Mouse (Mus musculus) heart, adult 18-20 months (tissue): Measurements from ENCODE around the gene Lman2. TPM values are rescaled to one million over a fixed set of nuclear protein-coding genes. Genes with fewer than 3 reads are reported as not detected.

Experiments used
- DNase-seq, 2 experiments: peaks; one replicate each; pipeline ENCODE4 v3.0.0; 2021 to 2022; ENCODE audit warnings: mixed read lengths in 1 of 2
- total RNA-seq, 2 experiments: library from RNA; stranded (reverse); gene quantifications; 2 replicates each; pipeline ENCODE4 v1.2.3; 2021

The Lman2 gene
- total RNA-seq, 2 experiments from 2014 or later, result 46.7 to 51.6 TPM

DNA sequence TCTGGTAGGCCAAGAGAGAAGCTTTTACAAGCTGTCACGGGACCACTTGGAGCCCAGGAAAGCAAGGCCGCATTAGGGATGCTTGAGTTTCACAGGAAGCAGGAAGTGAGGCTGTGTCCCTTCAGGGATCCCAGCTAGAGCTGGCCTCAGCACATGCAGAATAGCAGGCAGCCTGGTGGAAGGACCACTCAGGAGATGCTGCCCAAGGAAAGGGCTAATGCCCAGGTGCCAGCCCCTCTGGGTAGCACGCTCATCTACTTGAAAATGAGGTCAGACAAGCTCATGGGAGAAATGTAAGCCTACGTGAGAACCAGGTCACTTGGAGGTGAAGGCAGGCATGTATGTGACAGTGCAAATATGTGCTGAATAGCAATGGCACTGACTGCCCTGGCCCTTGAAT is 35.4 kb downstream of the Lman2 start:
- no peak for DNase-seq

DNA sequence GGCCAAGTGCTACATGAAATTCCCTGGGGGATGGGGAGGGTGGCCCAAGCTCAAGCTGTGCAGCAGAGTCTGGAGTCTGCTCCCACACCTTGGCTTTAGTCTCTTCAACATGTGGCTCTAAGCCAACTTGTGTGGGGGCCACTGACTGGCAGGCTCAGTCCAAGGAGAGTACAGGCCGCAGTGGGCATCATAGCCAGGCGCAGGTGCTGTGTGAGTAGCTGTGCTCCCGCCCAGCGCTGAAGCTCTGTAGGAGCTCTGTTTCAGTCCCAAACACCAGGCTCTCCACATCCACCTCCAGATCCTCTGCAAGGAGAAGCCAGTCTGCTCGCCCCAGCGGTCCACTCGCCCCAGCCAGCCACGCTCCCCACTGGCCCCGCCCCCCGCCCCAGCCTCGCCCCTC is 37.0 kb downstream of the Lman2 start:
- DNase-seq, result no peak

DNA sequence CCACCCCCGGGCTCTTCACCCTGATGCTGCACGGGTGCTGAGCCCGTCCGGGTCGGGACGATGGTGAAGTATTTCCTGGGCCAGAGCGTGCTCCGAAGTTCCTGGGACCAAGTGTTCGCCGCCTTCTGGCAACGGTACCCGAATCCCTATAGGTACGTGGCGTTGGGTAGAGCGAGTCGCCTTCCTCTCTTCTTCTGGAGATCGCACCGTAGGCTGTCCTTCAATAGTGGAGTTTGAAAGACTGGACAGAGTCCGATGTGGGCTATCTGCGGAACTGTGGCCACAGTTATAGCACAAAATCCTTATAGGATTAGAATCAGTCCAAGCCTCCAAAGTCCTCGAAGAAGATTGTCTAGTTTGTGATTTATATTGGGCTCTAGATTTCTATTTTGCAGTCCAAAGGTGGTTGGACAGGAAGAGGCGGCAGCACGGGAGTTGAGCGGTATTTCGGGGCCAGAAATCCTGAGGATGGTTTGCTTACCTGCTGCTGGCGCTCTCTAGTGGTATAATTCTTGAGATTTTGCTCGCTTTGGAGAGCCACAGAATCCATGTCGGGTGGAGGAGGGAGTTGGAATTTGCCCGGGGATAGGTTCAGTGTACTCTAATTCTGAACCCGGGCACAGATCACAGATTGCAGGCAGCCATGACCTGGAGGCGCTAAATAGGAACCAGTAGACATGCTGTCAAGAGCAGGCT is 40.3 kb downstream of the Lman2 start:
- peak; percentile 30 to 46 for DNase-seq

DNA sequence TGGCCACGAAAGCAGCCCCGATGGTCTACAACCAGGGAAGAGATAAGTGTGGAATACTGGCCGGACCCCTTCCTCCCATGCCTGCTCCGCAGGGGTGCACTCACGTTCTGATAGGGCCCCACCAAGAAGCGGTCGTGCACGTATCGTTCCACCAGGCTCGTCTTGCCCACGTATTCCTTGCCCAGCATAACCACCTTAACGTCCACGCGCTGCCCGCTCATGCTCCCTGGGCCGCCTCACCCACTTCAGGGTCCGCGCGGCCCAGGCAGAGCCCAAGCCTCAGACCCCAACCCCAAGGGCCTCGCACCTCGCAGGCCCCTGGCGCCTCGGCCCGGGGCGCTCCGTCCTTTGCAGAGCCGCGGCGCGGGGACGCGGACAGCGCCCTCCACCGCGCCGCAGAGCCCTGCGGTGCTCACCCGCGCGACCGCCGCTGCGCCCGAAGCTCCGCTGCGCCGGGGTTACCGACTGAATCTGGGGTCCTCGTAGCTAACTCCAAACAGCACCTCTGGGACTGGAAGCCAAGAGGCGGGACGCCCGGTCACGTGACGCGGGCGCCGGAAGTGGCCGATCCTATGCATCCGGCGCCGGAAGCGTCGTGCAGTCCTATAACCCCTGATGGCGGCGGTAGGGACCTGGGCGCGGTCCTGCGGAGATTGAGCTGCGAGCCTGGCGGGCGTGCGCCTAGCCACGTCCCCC is 41.0 kb downstream of the Lman2 start, which contains the start of gene Rab24:
Gene Rab24 (minus strand): TSS at position 513 of the 696 bp plus-strand sequence.
- DNase-seq, result peak; percentile 91 to 93

DNA sequence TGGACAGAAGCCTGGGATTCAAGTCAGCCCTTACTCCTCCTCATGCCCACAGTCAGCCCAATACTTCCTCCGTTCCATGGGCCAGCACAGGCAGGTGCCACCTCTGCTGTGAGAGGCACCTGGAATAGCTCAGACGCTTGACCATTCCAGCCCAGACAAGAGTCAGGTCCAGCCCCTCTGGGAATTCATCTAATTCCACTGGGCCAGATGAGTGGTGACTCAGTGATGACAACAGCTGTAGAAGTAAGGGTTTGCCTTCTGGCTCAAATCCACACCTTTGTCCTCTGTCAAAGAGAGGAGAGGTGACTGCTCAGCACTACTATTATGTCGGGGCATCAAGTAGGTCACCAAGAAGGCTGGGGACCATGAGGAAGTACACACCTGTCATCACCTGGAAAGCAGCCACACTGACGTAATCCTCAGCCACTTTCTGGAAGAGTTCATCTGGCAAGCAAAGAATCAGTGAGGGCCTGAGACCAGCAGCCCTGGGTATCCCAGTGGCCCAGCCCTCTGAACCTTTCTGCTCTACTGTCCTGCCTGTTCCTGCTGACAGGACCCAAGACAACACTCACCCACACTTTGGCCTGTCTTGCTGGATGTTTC is 42.6 kb downstream of the Lman2 start, which contains the start of gene Prelid1:
Gene Prelid1 (plus strand): TSS at position 570 of the 603 bp plus-strand sequence.
- DNase-seq, result no peak

DNA sequence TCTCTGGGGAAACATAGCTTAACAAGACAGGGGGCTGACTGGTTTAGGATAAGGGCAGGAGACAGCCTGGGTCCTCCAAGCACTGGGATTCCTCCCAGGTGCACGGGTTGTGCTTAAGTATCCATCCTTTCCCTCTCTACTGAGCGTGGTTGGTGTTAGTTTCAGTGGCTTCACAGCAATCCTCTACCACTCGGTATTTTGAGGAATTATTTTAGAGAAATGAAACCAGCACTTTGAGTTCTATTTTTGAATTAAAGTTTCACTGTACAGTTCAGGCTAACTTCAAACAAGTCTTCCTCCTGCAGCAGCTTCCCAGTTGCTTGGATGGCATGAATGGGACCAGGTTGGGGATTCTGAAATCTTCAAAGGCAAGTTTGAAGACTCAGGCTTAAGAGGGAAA is 44.2 kb downstream of the Lman2 start:
- DNase-seq, result no peak

DNA sequence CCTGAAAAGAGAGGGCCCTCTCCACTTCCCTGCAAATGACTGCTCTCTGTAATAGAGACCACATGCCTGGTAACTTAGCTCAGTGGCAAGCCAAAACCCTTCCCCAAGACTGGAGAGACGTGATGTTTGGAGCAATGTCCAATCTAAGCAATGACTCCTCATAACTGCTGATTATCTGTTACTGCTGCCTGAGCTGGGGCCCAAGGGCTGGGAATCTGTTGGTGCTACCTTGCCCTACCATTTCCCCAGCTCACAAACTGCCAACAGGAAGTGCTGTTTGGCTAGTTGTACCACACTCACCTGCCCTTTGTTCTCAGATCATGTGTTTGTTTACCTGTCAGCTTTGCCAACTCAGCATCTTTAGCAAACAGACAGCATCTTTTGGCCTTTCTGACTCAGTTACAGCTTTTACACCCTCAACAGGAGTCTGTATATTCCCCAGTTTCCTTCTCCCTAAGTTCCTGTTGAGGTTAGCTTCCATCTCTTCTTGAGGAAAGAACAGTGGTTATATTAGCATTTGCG is 47.6 kb downstream of the Lman2 start:
- no peak for DNase-seq

DNA sequence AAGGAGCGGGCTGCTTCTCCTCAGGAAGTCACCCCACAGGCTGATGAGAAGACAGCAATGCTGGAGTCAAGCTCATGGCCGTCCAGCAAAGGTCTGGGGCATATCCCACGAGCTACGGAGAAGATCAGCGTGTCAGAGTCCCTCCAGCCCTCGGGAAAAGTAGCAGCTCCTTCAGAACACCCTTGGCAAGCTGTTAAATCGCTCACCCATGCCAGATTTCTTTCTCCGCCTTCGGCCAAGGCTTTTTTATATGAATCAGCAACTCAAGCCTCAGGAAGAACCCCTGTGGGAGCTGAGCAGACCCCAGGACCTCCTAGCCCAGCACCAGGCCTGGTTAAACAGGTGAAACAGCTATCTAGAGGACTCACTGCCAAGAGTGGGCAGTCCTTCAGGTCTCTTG is 49.5 kb downstream of the Lman2 start:
- DNase-seq, result no peak

DNA sequence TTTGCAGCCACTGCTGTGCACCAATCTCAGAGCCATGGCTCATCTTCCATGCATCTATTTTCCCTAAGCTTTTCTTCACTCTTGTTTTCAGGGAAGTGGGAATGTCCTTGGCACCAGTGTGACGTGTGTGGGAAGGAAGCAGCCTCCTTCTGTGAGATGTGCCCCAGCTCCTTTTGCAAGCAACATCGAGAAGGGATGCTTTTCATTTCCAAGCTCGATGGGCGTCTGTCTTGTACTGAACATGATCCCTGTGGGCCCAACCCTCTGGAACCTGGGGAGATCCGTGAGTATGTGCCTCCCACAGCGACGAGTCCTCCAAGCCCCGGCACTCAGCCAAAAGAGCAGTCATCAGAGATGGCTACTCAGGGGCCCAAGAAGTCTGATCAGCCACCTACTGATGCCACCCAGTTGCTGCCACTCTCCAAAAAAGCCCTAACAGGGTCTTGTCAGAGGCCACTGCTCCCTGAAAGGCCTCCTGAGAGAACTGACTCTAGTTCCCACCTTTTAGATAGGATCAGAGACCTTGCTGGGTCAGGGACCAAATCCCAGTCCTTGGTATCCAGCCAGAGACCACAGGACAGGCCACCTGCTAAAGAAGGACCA is 50.5 kb downstream of the Lman2 start:
- no peak for DNase-seq

DNA sequence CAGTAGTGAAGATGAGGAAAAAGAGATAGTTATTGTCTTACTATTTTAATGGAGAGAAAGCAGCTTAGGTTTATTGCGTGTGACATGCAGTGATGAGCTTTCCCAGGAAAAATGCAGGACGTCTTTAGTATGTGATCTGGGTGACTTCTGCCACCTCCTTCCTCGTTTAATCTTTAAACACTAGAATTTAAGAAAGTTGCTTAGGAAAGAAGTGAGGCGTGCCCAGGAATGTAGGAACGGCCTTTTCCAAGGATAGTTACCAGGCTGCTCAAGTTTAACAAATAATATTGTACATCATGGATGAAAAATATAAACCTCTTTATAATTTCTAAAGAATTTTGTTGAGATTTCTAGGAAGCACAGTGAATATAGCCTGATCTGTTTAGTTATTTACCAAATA is 61.7 kb downstream of the Lman2 start:
- DNase-seq, result no peak

DNA sequence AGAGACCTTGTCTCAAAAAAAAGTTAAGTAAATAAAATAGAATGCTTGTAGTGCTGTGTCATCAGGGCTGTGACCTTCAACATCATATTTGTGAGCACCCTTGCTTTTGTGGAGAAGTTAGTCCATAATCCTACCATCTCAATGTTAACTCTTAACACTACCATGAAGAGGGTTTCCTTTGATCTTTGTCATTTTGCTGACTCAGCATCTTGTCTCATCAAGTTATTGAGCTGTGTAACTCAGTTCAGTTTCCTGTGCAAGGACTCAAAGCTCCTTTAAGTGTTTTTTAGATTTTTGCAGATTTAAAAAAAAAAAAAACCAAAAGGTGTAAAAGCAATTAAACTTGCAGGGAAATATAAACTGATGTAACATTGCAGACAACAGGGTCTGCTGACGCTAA is 65.8 kb downstream of the Lman2 start:
- no peak for DNase-seq

Other genes starting within 250 kb of the Lman2 start
- not detected for gene Gm17617, start 229.2 kb downstream of the Lman2 start, total RNA-seq
- gene Fgfr4, start 210.1 kb downstream of the Lman2 start, total RNA-seq, result under 1 TPM; 0.28 to 0.30 TPM
- gene Nsd1, start 153.0 kb downstream of the Lman2 start, total RNA-seq, result 10 to 100 TPM; 51.8 to 51.9 TPM
- 10 to 100 TPM; 40.4 to 47.3 TPM for gene Prelid1, start 42.3 kb downstream of the Lman2 start, total RNA-seq
- 10 to 100 TPM; 35.2 to 38.0 TPM for gene Rab24, start 40.8 kb downstream of the Lman2 start, total RNA-seq
- under 1 TPM; 0.21 to 0.37 TPM for gene Mxd3, start 33.0 kb downstream of the Lman2 start, total RNA-seq
- gene Rgs14, start 6.9 kb upstream of the Lman2 start, total RNA-seq, result 1 to 10 TPM in 1 of 2 experiments, under 1 TPM in 1; 0.57 to 1.5 TPM
- not detected for gene Slc34a1, start 35.4 kb upstream of the Lman2 start, total RNA-seq
- not detected for gene Pfn3, start 52.4 kb upstream of the Lman2 start, total RNA-seq
- gene F12, start 64.0 kb upstream of the Lman2 start, total RNA-seq, result not detected
- 10 to 100 TPM; 13.9 to 17.1 TPM for gene Grk6, start 82.3 kb upstream of the Lman2 start, total RNA-seq
- gene Prr7, start 101.5 kb upstream of the Lman2 start, total RNA-seq, result under 1 TPM; 0.45 to 0.82 TPM
- 1 to 10 TPM; 5.7 to 6.4 TPM for gene Dbn1, start 125.3 kb upstream of the Lman2 start, total RNA-seq
- 10 to 100 TPM; 42.2 to 46.6 TPM for gene Pdlim7, start 150.9 kb upstream of the Lman2 start, total RNA-seq
- 1 to 10 TPM; 1.6 to 3.3 TPM for gene Dok3, start 166.5 kb upstream of the Lman2 start, total RNA-seq
- 10 to 100 TPM; 11.6 to 13.8 TPM for gene Ddx41, start 173.9 kb upstream of the Lman2 start, total RNA-seq
- gene Fam193b, start 208.3 kb upstream of the Lman2 start, total RNA-seq, result 10 to 100 TPM; 11.7 to 14.3 TPM
- 100 to 1,000 TPM in 1 of 2 experiments, 10 to 100 TPM in 1; 87.3 to 109 TPM for gene Tmed9, start 210.9 kb upstream of the Lman2 start, total RNA-seq
- 1 to 10 TPM; 8.3 to 9.4 TPM for gene B4galt7, start 237.1 kb upstream of the Lman2 start, total RNA-seq